9 mouse cellular contexts compared by ENCODE assay signal in genomic region chr10:62231811-62232210, GRCm38 (mm10). TPM values are rescaled to one million over a fixed set of nuclear protein-coding genes. Genes with fewer than 3 reads are reported as not detected.
DNase-seq lines count a peak whose midpoint lies in the region; ATAC-seq and TF ChIP-seq lines count a peak whose summit lies in the region.
"Had no signal": no experiment of that assay in that cellular context is flagged by ENCODE, and none has a peak within 500 bp of the region (broad histone marks: within the 10 kb centered on the region; RNA-seq: fewer than 3 reads in every experiment).

No protein-coding gene starts in this region.

- H3K9ac ChIP-seq in midbrain, embryonic 14.5 days (replicated peaks; ENCODE audit: low read length) = no peak overlapping the region
- no peak overlapping the region for H3K9ac ChIP-seq in midbrain, postnatal 0 days (replicated peaks; ENCODE audit: low read length, poor library complexity, severe bottlenecking)
- H3K9ac ChIP-seq in neural tube, embryonic 13.5 days = no peak overlapping the region
- H3K9ac ChIP-seq: neural tube, embryonic 12.5 days had no signal

- intact Hi-C loops in heart, postnatal 25 days (cut with DNase I) = no loop called here

- ATAC-seq in midbrain, embryonic 14.5 days (ENCODE audit: low FRiP score, low TSS enrichment) = no peak
- ATAC-seq in midbrain, postnatal 0 days (ENCODE audit: low FRiP score) = no peak
- ATAC-seq in neural tube, embryonic 13.5 days (ENCODE audit: low read depth) = no peak

- WGBS in midbrain, embryonic 14.5 days = 87% methylated on average over 3 of the region's 3 CpGs
- WGBS in midbrain, postnatal 0 days = 86% methylated on average over 3 of the region's 3 CpGs
- whole genome bisulfite sequencing in neural tube, embryonic 13.5 days = 77% methylated on average over 3 of the region's 3 CpGs

- H3K27ac ChIP-seq in midbrain, embryonic 14.5 days (replicated peaks; ENCODE audit: low read depth, low read length) = no peak overlapping the region
- H3K27ac ChIP-seq in midbrain, postnatal 0 days (ENCODE audit: low read depth, low read length) = no peak overlapping the region
- H3K27ac ChIP-seq in neural tube, embryonic 13.5 days (replicated peaks) = no peak overlapping the region
- H3K27ac ChIP-seq: neural tube, embryonic 12.5 days had no signal

- H3K4me2 ChIP-seq in midbrain, embryonic 14.5 days (ENCODE audit: low read length) = peak overlapping the region; percentile 94; the same call in 1 of the 2 replicates
- H3K4me2 ChIP-seq in midbrain, postnatal 0 days (ENCODE audit: low read depth, low read length, poor library complexity, severe bottlenecking) = no peak overlapping the region
- peak overlapping the region; percentile 94 for H3K4me2 ChIP-seq in neural tube, embryonic 13.5 days

- no peaks in the 10 kb centered on the region for H3K9me3 ChIP-seq in midbrain, embryonic 14.5 days (ENCODE audit: control insufficient read depth, low read length)
- H3K9me3 ChIP-seq in midbrain, postnatal 0 days (ENCODE audit: low read length) = no peaks in the 10 kb centered on the region
- no peaks in the 10 kb centered on the region for H3K9me3 ChIP-seq in neural tube, embryonic 13.5 days
- H3K9me3 ChIP-seq: neural tube, embryonic 12.5 days had no signal

- H3K4me1 ChIP-seq in midbrain, embryonic 14.5 days (ENCODE audit: control insufficient read depth, insufficient read depth, low read length) = peaks cover 10% of the 10 kb centered on the region; the same call in 1 of the 2 replicates
- peaks cover 6% of the 10 kb centered on the region; the same call in 1 of the 2 replicates for H3K4me1 ChIP-seq in midbrain, postnatal 0 days (ENCODE audit: insufficient read depth, low read length)
- H3K4me1 ChIP-seq in neural tube, embryonic 13.5 days (replicated peaks) = peaks cover 7% of the 10 kb centered on the region
- H3K4me1 ChIP-seq: neural tube, embryonic 12.5 days had no signal

- H3K27me3 ChIP-seq in midbrain, embryonic 14.5 days (ENCODE audit: control insufficient read depth, insufficient read depth, low read length) = no peaks in the 10 kb centered on the region
- peaks cover 3% of the 10 kb centered on the region; the same call in 1 of the 2 replicates for H3K27me3 ChIP-seq in midbrain, postnatal 0 days (ENCODE audit: insufficient read depth, low read length)
- peaks cover 27% of the 10 kb centered on the region for H3K27me3 ChIP-seq in neural tube, embryonic 13.5 days
- H3K27me3 ChIP-seq: neural tube, embryonic 12.5 days had no signal

- peak; percentile 26 for DNase-seq in heart, adult 8-10 months (ENCODE audit: low spot score)
- DNase-seq in heart, postnatal 25 days (ENCODE audit: low spot score) = no peak
- no peak for DNase-seq in midbrain, embryonic 14.5 days
- DNase-seq in midbrain, postnatal 0 days (ENCODE audit: low spot score) = no peak
- peak; percentile 57 for DNase-seq in kidney, adult 9 months
- DNase-seq in layer of hippocampus, adult 8-10 months (ENCODE audit: low spot score in 2 of 2) = no peak
- no peak for DNase-seq in cerebellum, adult 11 months

- no peak for TF ChIP-seq CTCF in midbrain, postnatal 0 days (IDR thresholded peaks at IDR 0.05)

- no peak overlapping the region for H3K4me3 ChIP-seq in midbrain, embryonic 14.5 days (replicated peaks; ENCODE audit: low read depth, low read length)
- H3K4me3 ChIP-seq in midbrain, postnatal 0 days (ENCODE audit: low read depth, low read length) = no peak overlapping the region
- H3K4me3 ChIP-seq in neural tube, embryonic 13.5 days = peak overlapping the region; percentile 56; the same call in 1 of the 2 replicates

- no peaks in the 10 kb centered on the region for H3K36me3 ChIP-seq in midbrain, embryonic 14.5 days (ENCODE audit: control insufficient read depth, insufficient read depth, low read length)
- H3K36me3 ChIP-seq in midbrain, postnatal 0 days (ENCODE audit: insufficient read depth, low read length) = no peaks in the 10 kb centered on the region
- no peaks in the 10 kb centered on the region for H3K36me3 ChIP-seq in neural tube, embryonic 13.5 days
- H3K36me3 ChIP-seq: neural tube, embryonic 12.5 days had no signal

RNA-seq across cellular contexts. Expression of gene Tspan15, which starts 0.8 kb away (rescaled TPM):
- 1 to 10 TPM; 5.6 to 9.2 (median 7.0) TPM for total RNA-seq in heart, adult 8-10 months (2022)
- 1 to 10 TPM; 8.3 to 8.6 TPM for total RNA-seq in heart, postnatal 25 days (2021)
- 12.7 and 13.4 TPM in 2 replicates for polyA plus RNA-seq in midbrain, embryonic 14.5 days (2014; fragmentation: Nextera tagmentation; extraction: Ambion mirVana)
- 13.8 and 20.2 TPM in 2 replicates for total RNA-seq in midbrain, postnatal 0 days (2014; rRNA removed)
- polyA plus RNA-seq in midbrain, postnatal 0 days (2015; fragmentation: Nextera tagmentation; extraction: Ambion mirVana) = 17.0 and 19.0 TPM in 2 replicates
- 19.5 and 22.2 TPM in 2 replicates for polyA plus RNA-seq in neural tube, embryonic 13.5 days (2015; fragmentation: Nextera tagmentation; extraction: Ambion mirVana)
- total RNA-seq in layer of hippocampus, adult 8-10 months (2022) = 10 to 100 TPM; 14.3 to 20.4 (median 20.4) TPM

RNA-seq across cellular contexts. Expression of gene Tacr2, which starts 20.4 kb away (rescaled TPM):
- not detected for total RNA-seq in heart, adult 8-10 months (2022)
- total RNA-seq in heart, postnatal 25 days (2021) = not detected
- not detected in 2 replicates for polyA plus RNA-seq in midbrain, embryonic 14.5 days (2014; fragmentation: Nextera tagmentation; extraction: Ambion mirVana)
- not detected in 2 replicates for total RNA-seq in midbrain, postnatal 0 days (2014; rRNA removed)
- 0.06 TPM in 1 of 2 replicates, not detected in the other for polyA plus RNA-seq in midbrain, postnatal 0 days (2015; fragmentation: Nextera tagmentation; extraction: Ambion mirVana)
- 0.25 TPM in 1 of 2 replicates, not detected in the other for polyA plus RNA-seq in neural tube, embryonic 13.5 days (2015; fragmentation: Nextera tagmentation; extraction: Ambion mirVana)
- under 1 TPM; 0.19 to 0.71 (median 0.35) TPM for total RNA-seq in layer of hippocampus, adult 8-10 months (2022)
- polyA plus RNA-seq: neural tube, embryonic 12.5 days had no signal

Comparison
In these comparisons a context has a peak if more than half of its experiments do, and no peak if none do; other contexts are left out.
1. DNase-seq: peak in heart, adult 8-10 months (single experiment) and kidney, adult 9 months (single experiment); none in heart, postnatal 25 days (single experiment), midbrain, embryonic 14.5 days (single experiment), midbrain, postnatal 0 days (single experiment), layer of hippocampus, adult 8-10 months (0 of 2) and cerebellum, adult 11 months (single experiment).